Mouse (Mus musculus): Measurements from ENCODE around the gene Micall2. TPM values are rescaled to one million over a fixed set of nuclear protein-coding genes. Genes with fewer than 3 reads are reported as not detected.

The Micall2 gene
- total RNA-seq, 2 experiments from 2014 or later: 2.0 to 2.4 TPM

- intact Hi-C loops (cut with DNase I): no loop called here
- no peak for DNase-seq (ENCODE audit: low spot score in 2 of 2)
These were observed 48.5 kb downstream of the Micall2 start for GRCm38 (mm10) chr5:139687646-139688045.

GRCm38 (mm10) chr5:139686530-139687249 is 49.4 kb downstream of the Micall2 start:
- DNase-seq (ENCODE audit: low spot score in 2 of 2): peak; percentile 6 to 16
- intact Hi-C loops (cut with DNase I): no loop called here

GRCm38 (mm10) chr5:139683228-139683627 is 52.9 kb downstream of the Micall2 start:
- no peak for DNase-seq (ENCODE audit: low spot score in 2 of 2)
- intact Hi-C loops (cut with DNase I): no loop called here

GRCm38 (mm10) chr5:139682631-139682977 is 53.5 kb downstream of the Micall2 start:
- intact Hi-C loops (cut with DNase I): no loop called here

GRCm38 (mm10) chr5:139681832-139682630 is 54.1 kb downstream of the Micall2 start:
- DNase-seq (ENCODE audit: low spot score in 2 of 2): no peak
- intact Hi-C loops (cut with DNase I): no loop called here

More at GRCm38 (mm10) chr5:139682631-139682977, 53.5 kb downstream of the Micall2 start:
- DNase-seq (ENCODE audit: low spot score in 2 of 2): no peak

- intact Hi-C loops (cut with DNase I): no loop called here
- no peak for DNase-seq (ENCODE audit: low spot score in 2 of 2)
These were observed 60.5 kb downstream of the Micall2 start for GRCm38 (mm10) chr5:139675707-139675967.

- DNase-seq (ENCODE audit: low spot score in 2 of 2): no peak
- intact Hi-C loops (cut with DNase I): no loop called here
These were observed 61.0 kb downstream of the Micall2 start for GRCm38 (mm10) chr5:139674940-139675706.

- intact Hi-C loops (cut with DNase I): loop anchor here (10.0 kb wide), 1 partner anchor 315 kb away; the partner anchor contains the start of genes Cox19 and Cyp2w1
- DNase-seq (ENCODE audit: low spot score in 2 of 2): no peak
These were observed 66.8 kb downstream of the Micall2 start for GRCm38 (mm10) chr5:139669380-139669779.

- intact Hi-C loops (cut with DNase I): loop anchor here (1.0 to 10.0 kb wide), 2 partner anchors 132 to 314 kb away; partner anchors contain the start of genes Cox19 and Cyp2w1
- DNase-seq (ENCODE audit: low spot score in 2 of 2): peak; percentile 41 to 47
These were observed 67.6 kb downstream of the Micall2 start for GRCm38 (mm10) chr5:139668494-139668893.

GRCm38 (mm10) chr5:139666496-139666895 is 69.6 kb downstream of the Micall2 start:
- DNase-seq (ENCODE audit: low spot score in 2 of 2): no peak
- intact Hi-C loops (cut with DNase I): loop anchor here (10.0 kb wide), 1 partner anchor 312 kb away; the partner anchor contains the start of genes Cox19 and Cyp2w1

GRCm38 (mm10) chr5:139665375-139665774 is 70.8 kb downstream of the Micall2 start:
- intact Hi-C loops (cut with DNase I): loop anchor here (10.0 kb wide), 1 partner anchor 311 kb away; the partner anchor contains the start of genes Cox19 and Cyp2w1
- no peak for DNase-seq (ENCODE audit: low spot score in 2 of 2)

- intact Hi-C loops (cut with DNase I): loop anchor here (10.0 kb wide), 1 partner anchor 307 kb away; the partner anchor contains the start of genes Cox19 and Cyp2w1
- no peak for DNase-seq (ENCODE audit: low spot score in 2 of 2)
These were observed 74.4 kb downstream of the Micall2 start for GRCm38 (mm10) chr5:139661713-139662112.

GRCm38 (mm10) chr5:139659307-139659706 is 76.8 kb downstream of the Micall2 start:
- intact Hi-C loops (cut with DNase I): no loop called here
- no peak for DNase-seq (ENCODE audit: low spot score in 2 of 2)

GRCm38 (mm10) chr5:139658865-139659264 is 77.3 kb downstream of the Micall2 start:
- intact Hi-C loops (cut with DNase I): no loop called here
- DNase-seq (ENCODE audit: low spot score in 2 of 2): no peak

GRCm38 (mm10) chr5:139657959-139658602 is 78.1 kb downstream of the Micall2 start:
- DNase-seq (ENCODE audit: low spot score in 2 of 2): no peak
- intact Hi-C loops (cut with DNase I): no loop called here

Small RNAs within 50 kb of the gene (microRNA-seq; reads per million reads assigned to microRNA genes)
- gene Mir7037: 3.0 to 6.4 reads per million in 2 experiments

Other genes with a start within 250 kb of the Micall2 start
- under 1 TPM in 1 of 2 experiments, not detected in 1; 0.39 TPM for gene Uncx, start 192.8 kb downstream of the Micall2 start, total RNA-seq (2021)
- 10 to 100 TPM; 82.7 to 91.5 TPM for gene Ints1, start 39.3 kb upstream of the Micall2 start, total RNA-seq (2021)
- gene Mafk, start 55.2 kb upstream of the Micall2 start, total RNA-seq (2021): 1 to 10 TPM; 6.8 TPM
- under 1 TPM in 1 of 2 experiments, not detected in 1; 0.48 TPM for gene Tmem184a, start 83.6 kb upstream of the Micall2 start, total RNA-seq (2021)
- gene Gm26938, start 90.1 kb upstream of the Micall2 start, total RNA-seq (2021): not detected
- 10 to 100 TPM; 20.5 to 21.0 TPM for gene Psmg3, start 90.5 kb upstream of the Micall2 start, total RNA-seq (2021)
- gene Elfn1, start 171.6 kb upstream of the Micall2 start, total RNA-seq (2021): 10 to 100 TPM; 35.0 to 37.6 TPM